Mouse (Mus musculus): ENCODE results near the gene Arid1b. TPM values are rescaled to one million over a fixed set of nuclear protein-coding genes. Genes with fewer than 3 reads are reported as not detected.
"Not testable (repeated sequence)": the region's sequence is repeated elsewhere in the genome, so short reads cannot be mapped to it uniquely, and the experiment has no call there.

Arid1b gene
- total and polyA plus RNA-seq, 3 experiments = 6.1 to 12.4 (median 9.7) TPM

DNA sequence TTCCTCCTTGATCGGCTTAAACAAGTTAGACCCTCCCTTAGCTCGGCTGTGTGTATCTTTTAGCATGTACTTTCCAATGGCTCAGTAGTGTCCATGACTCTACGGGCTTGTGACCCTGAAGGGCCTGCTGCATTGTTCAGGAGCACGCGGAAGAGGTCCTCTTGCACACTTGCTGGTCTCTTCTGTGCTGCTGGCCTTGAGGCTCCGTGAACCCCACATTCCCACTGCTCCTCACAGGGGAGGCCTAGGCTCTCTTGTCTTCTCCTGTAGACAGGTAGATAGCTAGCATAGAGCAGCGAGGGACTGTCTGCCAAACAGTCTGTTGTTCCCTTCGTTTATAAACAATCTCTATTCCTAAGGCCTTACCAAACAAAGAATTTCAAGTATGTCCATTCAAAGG lies 115.2 kb downstream of the Arid1b start:
- H3K27me3 ChIP-seq (replicated peaks) = no peaks in the 10 kb centered on the region
- no peak overlapping the region for H3K4me2 ChIP-seq (ENCODE audit: insufficient read depth, low read depth, poor library complexity, severe bottlenecking)
- dilution Hi-C loops (cut with MboI; ENCODE audit: extremely low pct_ligation_motif_present, extremely low pct_unique_long_range_greater_than_20kb, low sequenced_read_pairs) (no loop called here), in situ Hi-C loops (cut with MboI; ENCODE audit: low pct_ligation_motif_present, low pct_unique_long_range_greater_than_20kb, low sequenced_read_pairs) (no loop called here)
- no peak overlapping the region for H3K9ac ChIP-seq (ENCODE audit: insufficient read depth, low read depth)
- TF ChIP-seq POLR2AphosphoS2 (IDR thresholded peaks at IDR 0.05; ENCODE audit: low read depth, low read length) (no peak), MXI1 (IDR thresholded peaks at IDR 0.05; ENCODE audit: low read depth, low read length) (no peak), NRF1 (IDR thresholded peaks at IDR 0.05; ENCODE audit: low read depth, low read length) (no peak), GABPA (IDR thresholded peaks at IDR 0.05; ENCODE audit: insufficient replicate concordance, low read depth, low read length) (no peak), USF1 (IDR thresholded peaks at IDR 0.05; ENCODE audit: low read depth, low read length) (no peak), IRF4 (IDR thresholded peaks at IDR 0.05; ENCODE audit: low read depth, low read length) (no peak), MAX (IDR thresholded peaks at IDR 0.05; ENCODE audit: low read length) (no peak), UBTF (IDR thresholded peaks at IDR 0.05; ENCODE audit: low read depth, low read length) (no peak), ZKSCAN1 (IDR thresholded peaks at IDR 0.05; ENCODE audit: borderline replicate concordance, low read depth, low read length) (no peak), ZMIZ1 (IDR thresholded peaks at IDR 0.05; ENCODE audit: low read depth, low read length) (no peak), MAZ (IDR thresholded peaks at IDR 0.05; ENCODE audit: low read depth, low read length) (no peak), PAX5 (IDR thresholded peaks at IDR 0.05; ENCODE audit: low read length) (no peak), CHD2 (IDR thresholded peaks at IDR 0.05; ENCODE audit: low read length) (no peak), E2F4 (IDR thresholded peaks at IDR 0.05; ENCODE audit: insufficient replicate concordance, low read depth, low read length) (no peak), MEF2A (IDR thresholded peaks at IDR 0.05; ENCODE audit: borderline replicate concordance, low read depth, low read length) (no peak), TBP (conservative IDR thresholded peaks at IDR 0.05; ENCODE audit: low read depth, low read length) (no peak)
- H3K9me3 ChIP-seq (replicated peaks; ENCODE audit: low read length) = no peaks in the 10 kb centered on the region
- no peak overlapping the region for H3K27ac ChIP-seq (ENCODE audit: insufficient read depth, low read depth)
- H3K4me3 ChIP-seq (replicated peaks in 1 of 3; ENCODE audit: low read depth in 2 of 3, low read length in 2 of 3, poor library complexity in 1 of 3) = no peak overlapping the region
- DNase-seq (ENCODE audit: extremely low read depth) = no peak
- peaks cover 0 to 33% of the 10 kb centered on the region in 2 experiments for H3K36me3 ChIP-seq (replicated peaks in 1 of 2; ENCODE audit: control insufficient read depth in 1 of 2, insufficient read depth in 1 of 2, low read length in 1 of 2)
- H3K79me2 ChIP-seq (replicated peaks; ENCODE audit: control insufficient read depth, extremely low read depth, insufficient read depth, poor library complexity, severe bottlenecking) = no peaks in the 10 kb centered on the region
- peaks cover 16 to 50% of the 10 kb centered on the region in 2 experiments for H3K4me1 ChIP-seq (ENCODE audit: control insufficient read depth in 1 of 2, insufficient read depth in 2 of 2)

DNA sequence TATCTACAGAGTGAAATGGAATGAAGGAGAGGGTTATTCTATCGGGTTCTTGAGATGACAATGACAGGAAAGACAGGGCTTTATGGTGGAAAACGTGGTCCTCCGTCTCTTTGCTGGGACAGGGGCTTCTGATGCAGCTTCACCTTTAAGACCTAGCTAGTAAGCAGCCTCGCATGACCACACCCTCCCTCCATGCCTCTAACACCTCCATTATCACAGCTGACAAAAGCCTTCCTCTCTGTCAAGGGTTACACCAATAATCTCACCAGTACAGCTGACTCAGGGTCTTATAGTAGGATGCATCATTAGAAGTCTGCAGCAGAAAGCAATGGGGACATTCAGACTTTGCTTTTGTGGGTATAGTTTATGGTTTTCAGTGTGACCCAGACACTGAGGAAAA lies 116.0 kb downstream of the Arid1b start:
- Histone ChIP-seq H3K4me1 (ENCODE audit: control insufficient read depth in 1 of 2, insufficient read depth in 2 of 2) (peaks cover 16 to 47% of the 10 kb centered on the region in 2 experiments), H3K27me3 (replicated peaks) (no peaks in the 10 kb centered on the region), H3K4me3 (replicated peaks in 1 of 3; ENCODE audit: low read depth in 2 of 3, low read length in 2 of 3, poor library complexity in 1 of 3) (no peak overlapping the region), H3K9me3 (replicated peaks; ENCODE audit: low read length) (no peaks in the 10 kb centered on the region), H3K79me2 (replicated peaks; ENCODE audit: control insufficient read depth, extremely low read depth, insufficient read depth, poor library complexity, severe bottlenecking) (no peaks in the 10 kb centered on the region), H3K9ac (ENCODE audit: insufficient read depth, low read depth) (no peak overlapping the region), H3K36me3 (replicated peaks in 1 of 2; ENCODE audit: control insufficient read depth in 1 of 2, insufficient read depth in 1 of 2, low read length in 1 of 2) (peaks cover 0 to 27% of the 10 kb centered on the region in 2 experiments), H3K27ac (ENCODE audit: insufficient read depth, low read depth) (no peak overlapping the region), H3K4me2 (ENCODE audit: insufficient read depth, low read depth, poor library complexity, severe bottlenecking) (no peak overlapping the region)
- in situ Hi-C loops (cut with MboI; ENCODE audit: low pct_ligation_motif_present, low pct_unique_long_range_greater_than_20kb, low sequenced_read_pairs) (no loop called here), dilution Hi-C loops (cut with MboI; ENCODE audit: extremely low pct_ligation_motif_present, extremely low pct_unique_long_range_greater_than_20kb, low sequenced_read_pairs) (no loop called here)
- no peak for TF ChIP-seq MAFK (IDR thresholded peaks at IDR 0.05; ENCODE audit: insufficient replicate concordance, low read length)
- no peak for TF ChIP-seq PAX5 (IDR thresholded peaks at IDR 0.05; ENCODE audit: low read length)
- no peak for TF ChIP-seq JUN (IDR thresholded peaks at IDR 0.05; ENCODE audit: insufficient read depth, low read depth, low read length)
- TF ChIP-seq UBTF (IDR thresholded peaks at IDR 0.05; ENCODE audit: low read depth, low read length) = no peak
- TF ChIP-seq CHD1 (IDR thresholded peaks at IDR 0.05; ENCODE audit: low read depth, low read length) = no peak
- TF ChIP-seq GABPA (IDR thresholded peaks at IDR 0.05; ENCODE audit: insufficient replicate concordance, low read depth, low read length) = no peak
- no peak for TF ChIP-seq CTCF (conservative IDR thresholded peaks at IDR 0.05 in 1 of 2, IDR thresholded peaks at IDR 0.05 in 1 of 2; ENCODE audit: low read depth in 2 of 2, low read length in 2 of 2)
- no peak for DNase-seq (ENCODE audit: extremely low read depth)

DNA sequence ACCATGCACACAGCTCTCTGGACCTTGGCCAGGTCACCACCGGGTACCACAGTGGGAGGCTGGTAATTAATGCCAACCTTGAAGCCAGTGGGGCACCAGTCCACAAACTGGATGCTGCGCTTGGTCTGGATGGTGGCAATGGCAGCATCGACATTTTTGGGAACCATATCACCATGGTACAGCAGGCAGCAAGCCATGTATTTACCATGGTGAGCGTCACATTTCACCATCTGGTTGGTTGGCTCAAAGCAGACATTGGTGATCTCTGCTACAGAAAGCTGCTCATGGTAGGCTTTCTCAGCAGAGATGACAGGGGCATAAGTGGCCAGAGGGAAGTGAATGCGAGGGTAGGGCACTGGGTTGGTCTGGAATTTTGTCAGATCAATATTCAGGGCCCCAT lies 116.8 kb downstream of the Arid1b start:
- H3K79me2 ChIP-seq (replicated peaks; ENCODE audit: control insufficient read depth, extremely low read depth, insufficient read depth, poor library complexity, severe bottlenecking); H3K9me3 ChIP-seq (replicated peaks; ENCODE audit: low read length); H3K4me2 ChIP-seq (ENCODE audit: insufficient read depth, low read depth, poor library complexity, severe bottlenecking); H3K4me3 ChIP-seq (replicated peaks in 1 of 3; ENCODE audit: low read depth in 2 of 3, low read length in 2 of 3, poor library complexity in 1 of 3); H3K27me3 ChIP-seq (replicated peaks); dilution Hi-C loops (cut with MboI; ENCODE audit: extremely low pct_ligation_motif_present, extremely low pct_unique_long_range_greater_than_20kb, low sequenced_read_pairs); DNase-seq (ENCODE audit: extremely low read depth); in situ Hi-C loops (cut with MboI; ENCODE audit: low pct_ligation_motif_present, low pct_unique_long_range_greater_than_20kb, low sequenced_read_pairs); H3K9ac ChIP-seq (ENCODE audit: insufficient read depth, low read depth); H3K27ac ChIP-seq (ENCODE audit: insufficient read depth, low read depth): not testable (repeated sequence)
- H3K4me1 ChIP-seq (ENCODE audit: control insufficient read depth in 1 of 2, insufficient read depth in 2 of 2) = peaks cover 16 to 44% of the 10 kb centered on the region in 2 experiments
- H3K36me3 ChIP-seq (replicated peaks in 1 of 2; ENCODE audit: control insufficient read depth in 1 of 2, insufficient read depth in 1 of 2, low read length in 1 of 2) = peaks cover 0 to 22% of the 10 kb centered on the region in 2 experiments

Data from CH12.LX (cell line).